Mouse (Mus musculus) CH12F3 (cell line): ENCODE data around the gene Gm45021.

Experiments used
- in situ Hi-C: fragments of 300-500 bp; cut with MboI; formaldehyde crosslinking; loops from 2 replicates; pipeline ENCODE4 v1.14.3; 2020; ENCODE audit warnings: low sequenced_read_pairs

Gm45021 gene

GRCm38 (mm10) chr6:48572572-48573061 is 16.8 kb upstream of the Gm45021 start, which contains the start of gene Rarres2:
Gene Rarres2 (minus strand): TSS chr6:48572789.
- in situ Hi-C loops, result no loop called here

GRCm38 (mm10) chr6:48573280-48573679 is 16.1 kb upstream of the Gm45021 start:
- in situ Hi-C loops, result no loop called here

- in situ Hi-C loops, result no loop called here
Observed at GRCm38 (mm10) chr6:48573981-48574380, 15.4 kb upstream of the Gm45021 start.

- in situ Hi-C loops, result no loop called here
Observed at GRCm38 (mm10) chr6:48578736-48579135, 10.7 kb upstream of the Gm45021 start.

GRCm38 (mm10) chr6:48579215-48579648 is 10.2 kb upstream of the Gm45021 start:
- in situ Hi-C loops, result no loop called here

GRCm38 (mm10) chr6:48581257-48581656 is 8.2 kb upstream of the Gm45021 start:
- in situ Hi-C loops, result no loop called here

- in situ Hi-C loops, result no loop called here
Observed at GRCm38 (mm10) chr6:48582037-48582436, 7.4 kb upstream of the Gm45021 start.

- in situ Hi-C loops, result no loop called here
Observed at GRCm38 (mm10) chr6:48591221-48591845, 1.9 kb downstream of the Gm45021 start.

- in situ Hi-C loops, result no loop called here
Observed at GRCm38 (mm10) chr6:48591871-48592270, 2.5 kb downstream of the Gm45021 start.

- in situ Hi-C loops, result no loop called here
Observed at GRCm38 (mm10) chr6:48593158-48594042, 4.0 kb downstream of the Gm45021 start, which contains the start of the genes Repin1 and Gm44965. Gene Repin1 (plus strand): TSS chr6:48593883. Gene Gm44965 (plus strand): TSS chr6:48593941.

GRCm38 (mm10) chr6:48594043-48594738 is 4.8 kb downstream of the Gm45021 start:
- in situ Hi-C loops, result no loop called here

- in situ Hi-C loops, result no loop called here
Observed at GRCm38 (mm10) chr6:48595278-48595677, 5.9 kb downstream of the Gm45021 start.

- in situ Hi-C loops, result no loop called here
Observed at GRCm38 (mm10) chr6:48596545-48597232, 7.3 kb downstream of the Gm45021 start.

- in situ Hi-C loops, result no loop called here
Observed at GRCm38 (mm10) chr6:48597233-48597625, 7.8 kb downstream of the Gm45021 start.

GRCm38 (mm10) chr6:48600594-48600993 is 11.2 kb downstream of the Gm45021 start:
- in situ Hi-C loops, result no loop called here

- in situ Hi-C loops, result no loop called here
Observed at GRCm38 (mm10) chr6:48601271-48602079, 12.1 kb downstream of the Gm45021 start, which contains the start of gene Zfp775. Gene Zfp775 (plus strand): TSS chr6:48602063.

- in situ Hi-C loops, result no loop called here
Observed at GRCm38 (mm10) chr6:48602080-48602741, 12.8 kb downstream of the Gm45021 start.

GRCm38 (mm10) chr6:48608124-48608523 is 18.7 kb downstream of the Gm45021 start:
- in situ Hi-C loops, result no loop called here

GRCm38 (mm10) chr6:48609512-48609911 is 20.1 kb downstream of the Gm45021 start:
- in situ Hi-C loops, result no loop called here
